In the genomic region with DNA sequence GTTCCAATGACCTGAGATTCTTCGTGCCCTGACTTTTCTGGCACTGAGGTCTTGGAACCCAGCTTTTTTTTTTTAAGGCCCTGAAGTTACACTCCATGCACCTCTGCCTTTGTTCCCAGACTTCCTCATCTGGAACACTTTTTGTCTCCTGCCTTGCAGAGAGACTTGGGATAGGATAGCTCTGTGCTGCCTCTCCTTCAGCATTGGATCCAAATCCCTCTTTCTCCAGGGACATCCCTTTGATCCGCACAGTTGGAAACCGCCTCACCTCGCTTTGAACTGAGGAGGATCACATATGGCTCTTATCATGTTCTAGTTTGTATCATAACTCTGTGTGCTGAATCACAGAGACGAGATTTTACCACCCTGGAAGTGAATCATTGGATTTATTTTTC, we compare ENCODE assay signal across 10 mouse cellular contexts.
A peak's percentile ranks its signal among the peaks of the same experiment; 100 is the strongest.
DNase-seq lines count a peak whose midpoint lies in the region; ATAC-seq and TF ChIP-seq lines count a peak whose summit lies in the region.
"Had no signal": no experiment of that assay in that cellular context is flagged by ENCODE, and none has a peak within 500 bp of the region (broad histone marks: within the 10 kb centered on the region; RNA-seq: fewer than 3 reads in every experiment).

No protein-coding gene starts in this region.

- no peak overlapping the region for H3K4me3 ChIP-seq in heart, embryonic 16.5 days (ENCODE audit: low read length)
- no peak overlapping the region for H3K4me3 ChIP-seq in embryonic facial prominence, embryonic 10.5 days
- H3K4me3 ChIP-seq in intestine, postnatal 0 days (ENCODE audit: low read depth, low read length): no peak overlapping the region

- in situ Hi-C loops in Patski (cut with MboI; ENCODE audit: low pct_unique_long_range_greater_than_20kb): no loop called here

- peaks cover 4% of the 10 kb centered on the region; the same call in 1 of the 2 replicates for H3K4me1 ChIP-seq in heart, embryonic 16.5 days (ENCODE audit: control insufficient read depth, insufficient read depth, low read length)
- H3K4me1 ChIP-seq in embryonic facial prominence, embryonic 10.5 days: peaks cover 34% of the 10 kb centered on the region
- no peaks in the 10 kb centered on the region for H3K4me1 ChIP-seq in intestine, postnatal 0 days (replicated peaks; ENCODE audit: control insufficient read depth, insufficient read depth, low read length)

- DNase-seq in heart, postnatal 36 days: no peak
- peak; percentile 13 for DNase-seq in Patski (ENCODE audit: low read depth, low spot score)
- no peak for DNase-seq in embryonic facial prominence, embryonic 10.5 days (ENCODE audit: low spot score)
- DNase-seq in ovary, postnatal 14 days (ENCODE audit: low spot score): no peak
- no peak for DNase-seq in left cerebral cortex, adult 9 months (ENCODE audit: low spot score in 2 of 2)
- DNase-seq: adrenal gland, postnatal 25 days; cerebellum, adult 9-10 months had no signal

- POLR2A ChIA-PET in Patski (lab: Charles Lee): interaction anchor here (0.7 kb wide), 1 partner anchor 159 kb away, joined by 7 read pairs; no protein-coding TSS in a partner anchor

- 61% methylated on average over 5 of the region's 5 CpGs for WGBS in heart, embryonic 16.5 days
- 58% methylated on average over 5 of the region's 5 CpGs for WGBS in embryonic facial prominence, embryonic 10.5 days
- WGBS in intestine, postnatal 0 days: 64% methylated on average over 5 of the region's 5 CpGs

- no peaks in the 10 kb centered on the region for H3K9me3 ChIP-seq in heart, embryonic 16.5 days (replicated peaks; ENCODE audit: control insufficient read depth, low read length)
- no peaks in the 10 kb centered on the region for H3K9me3 ChIP-seq in embryonic facial prominence, embryonic 10.5 days
- H3K9me3 ChIP-seq in intestine, postnatal 0 days (ENCODE audit: control insufficient read depth): no peaks in the 10 kb centered on the region

- H3K27me3 ChIP-seq in heart, embryonic 16.5 days (ENCODE audit: control insufficient read depth, insufficient read depth, low read length): no peaks in the 10 kb centered on the region
- no peaks in the 10 kb centered on the region for H3K27me3 ChIP-seq in Patski
- no peaks in the 10 kb centered on the region for H3K27me3 ChIP-seq in embryonic facial prominence, embryonic 10.5 days (replicated peaks; ENCODE audit: low read depth, poor library complexity, severe bottlenecking)
- H3K27me3 ChIP-seq in intestine, postnatal 0 days (replicated peaks; ENCODE audit: control insufficient read depth, insufficient read depth, low read length): no peaks in the 10 kb centered on the region

- no peaks in the 10 kb centered on the region for H3K36me3 ChIP-seq in heart, embryonic 16.5 days (ENCODE audit: control insufficient read depth, insufficient read depth)
- peaks cover 11% of the 10 kb centered on the region for H3K36me3 ChIP-seq in embryonic facial prominence, embryonic 10.5 days (replicated peaks)
- H3K36me3 ChIP-seq in intestine, postnatal 0 days (ENCODE audit: control insufficient read depth, insufficient read depth): no peaks in the 10 kb centered on the region

- CTCF ChIA-PET in Patski (lab: Charles Lee): interaction anchor here (0.7 to 1.5 kb wide), 3 partner anchors 24 to 258 kb away, joined by 3 read pairs; no protein-coding TSS in a partner anchor

- H3K4me2 ChIP-seq in heart, embryonic 16.5 days (ENCODE audit: low read depth, low read length): no peak overlapping the region
- no peak overlapping the region for H3K4me2 ChIP-seq in intestine, postnatal 0 days (replicated peaks; ENCODE audit: low read depth)

- no peak for TF ChIP-seq CTCF in Patski (IDR thresholded peaks at IDR 0.05)
- TF ChIP-seq CTCF in intestine, postnatal 0 days (IDR thresholded peaks at IDR 0.05; ENCODE audit: low read depth): no peak

- H3K27ac ChIP-seq in heart, embryonic 16.5 days (ENCODE audit: low read length): peak overlapping the region; percentile 75
- H3K27ac ChIP-seq in embryonic facial prominence, embryonic 10.5 days (replicated peaks): peak overlapping the region; percentile 76
- H3K27ac ChIP-seq in intestine, postnatal 0 days (ENCODE audit: low read depth, low read length): 0 out of 2 replicates have a peak overlapping the region, but pooled peaks have one; percentile 10

- H3K9ac ChIP-seq in heart, embryonic 16.5 days (ENCODE audit: low read length): no peak overlapping the region
- no peak overlapping the region for H3K9ac ChIP-seq in intestine, postnatal 0 days (ENCODE audit: low read depth, low read length)

- no peak for ATAC-seq in heart, embryonic 16.5 days (replicated peaks; ENCODE audit: extremely low read depth, insufficient read depth, low FRiP score)
- peak; percentile 26 for ATAC-seq in Patski
- ATAC-seq in intestine, postnatal 0 days: no peak
- ATAC-seq in erythroid progenitor cell, adult 5-6 weeks (replicated peaks; ENCODE audit: low FRiP score, poor library complexity, severe bottlenecking): no peak

- intact Hi-C loops in heart, postnatal 36 days (cut with DNase I): no loop called here

Comparison
In these comparisons a context has a peak if more than half of its experiments do, and no peak if none do; other contexts are left out.
1. H3K27ac ChIP-seq: peak in every context shown above with its lines; median percentile 76 in embryonic facial prominence, embryonic 10.5 days; 75 in heart, embryonic 16.5 days; 10 in intestine, postnatal 0 days.